Mouse (Mus musculus): ENCODE results near the gene Rpl21.
"Not testable (repeated sequence)": the region's sequence is repeated elsewhere in the genome, so short reads cannot be mapped to it uniquely, and the experiment has no call there.

DNA sequence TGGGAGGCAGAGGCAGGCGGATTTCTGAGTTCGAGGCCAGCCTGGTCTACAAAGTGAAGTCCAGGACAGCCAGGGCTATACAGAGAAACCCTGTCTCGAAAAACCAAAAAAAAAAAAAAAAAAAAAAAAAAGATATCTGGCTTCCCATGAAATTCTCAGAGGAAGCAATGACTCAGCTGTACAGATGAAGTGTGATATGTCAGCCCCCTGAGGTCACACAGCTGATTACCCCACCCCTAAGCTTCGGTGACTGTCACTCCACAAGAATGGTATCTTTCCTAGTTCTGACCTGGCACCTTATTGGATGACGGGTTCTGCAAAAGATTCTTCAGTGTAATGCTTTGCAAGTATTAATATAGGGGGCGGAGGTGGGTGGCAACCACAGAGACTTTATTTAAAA, 45.2 kb downstream of the Rpl21 start:
- not testable (repeated sequence) for TF ChIP-seq CTCF (conservative IDR thresholded peaks at IDR 0.05; ENCODE audit: low read length); POU5F1 (IDR thresholded peaks at IDR 0.05; ENCODE audit: borderline replicate concordance, low read length)
